Mouse (Mus musculus): ENCODE data around the gene Ubap2l. TPM values are rescaled to one million over a fixed set of nuclear protein-coding genes. Genes with fewer than 3 reads are reported as not detected.

The Ubap2l gene
- polyA plus RNA-seq, 1 experiment = 11.4 TPM

DNA sequence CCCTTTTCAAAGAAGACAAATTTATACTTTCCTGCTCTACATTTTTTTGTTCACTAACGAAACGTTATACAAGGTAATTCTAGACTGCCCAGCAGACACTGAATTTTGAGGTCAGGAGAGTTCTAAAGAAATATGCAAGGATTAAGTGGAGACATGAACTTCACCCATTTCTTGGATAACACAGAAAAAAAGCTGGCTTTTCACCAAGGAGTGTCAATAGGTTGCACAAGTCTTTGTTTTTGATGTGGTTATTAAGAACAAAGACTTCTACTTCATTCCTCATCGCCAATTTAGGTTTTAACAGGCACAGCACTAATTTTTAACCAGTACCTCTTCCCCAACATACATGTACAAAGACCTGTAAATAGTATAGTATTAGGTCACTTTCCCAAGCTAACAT, 2.7 kb downstream of the Ubap2l start:
- H3K36me3 ChIP-seq (ENCODE audit: control insufficient read depth) = peaks cover 48% of the 10 kb centered on the region
- no peak overlapping the region for H3K4me3 ChIP-seq (replicated peaks)
- no peaks in the 10 kb centered on the region for H3K9me3 ChIP-seq (ENCODE audit: control insufficient read depth, low read length)
- peaks cover 36% of the 10 kb centered on the region for H3K4me1 ChIP-seq (ENCODE audit: control insufficient read depth)
- H3K27me3 ChIP-seq (ENCODE audit: control insufficient read depth) = no peaks in the 10 kb centered on the region
- TF ChIP-seq GATA1 (IDR thresholded peaks at IDR 0.05; ENCODE audit: low read length) = no peak
- no peak for TF ChIP-seq TAL1 (IDR thresholded peaks at IDR 0.05; ENCODE audit: low read length)

GRCm38 (mm10) chr3:90036263-90036662, 16.2 kb downstream of the Ubap2l start:
- Histone ChIP-seq H3K27me3 (ENCODE audit: control insufficient read depth) (no peaks in the 10 kb centered on the region), H3K4me3 (replicated peaks) (no peak overlapping the region), H3K9me3 (ENCODE audit: control insufficient read depth, low read length) (no peaks in the 10 kb centered on the region), H3K4me1 (ENCODE audit: control insufficient read depth) (no peaks in the 10 kb centered on the region; the same call in 1 of the 2 replicates), H3K36me3 (ENCODE audit: control insufficient read depth) (peaks cover 97% of the 10 kb centered on the region)
- TF ChIP-seq GATA1 (IDR thresholded peaks at IDR 0.05; ENCODE audit: low read length) (no peak), TAL1 (IDR thresholded peaks at IDR 0.05; ENCODE audit: low read length) (no peak)

GRCm38 (mm10) chr3:90034653-90035052, 17.8 kb downstream of the Ubap2l start:
- Histone ChIP-seq H3K4me3 (replicated peaks) (no peak overlapping the region), H3K36me3 (ENCODE audit: control insufficient read depth) (peaks cover 97% of the 10 kb centered on the region), H3K27me3 (ENCODE audit: control insufficient read depth) (no peaks in the 10 kb centered on the region), H3K9me3 (ENCODE audit: control insufficient read depth, low read length) (no peaks in the 10 kb centered on the region), H3K4me1 (ENCODE audit: control insufficient read depth) (no peaks in the 10 kb centered on the region; the same call in 1 of the 2 replicates)
- TF ChIP-seq GATA1 (IDR thresholded peaks at IDR 0.05; ENCODE audit: low read length) (no peak), TAL1 (IDR thresholded peaks at IDR 0.05; ENCODE audit: low read length) (no peak)

- H3K4me3 ChIP-seq (replicated peaks) = no peak overlapping the region
- H3K36me3 ChIP-seq (ENCODE audit: control insufficient read depth) = peaks cover 100% of the 10 kb centered on the region
- no peaks in the 10 kb centered on the region for H3K4me1 ChIP-seq (ENCODE audit: control insufficient read depth)
- H3K27me3 ChIP-seq (ENCODE audit: control insufficient read depth) = no peaks in the 10 kb centered on the region
- TF ChIP-seq TAL1 (IDR thresholded peaks at IDR 0.05; ENCODE audit: low read length) (no peak), GATA1 (IDR thresholded peaks at IDR 0.05; ENCODE audit: low read length) (no peak)
- no peaks in the 10 kb centered on the region for H3K9me3 ChIP-seq (ENCODE audit: control insufficient read depth, low read length)
Observed at GRCm38 (mm10) chr3:90016626-90017025, 35.8 kb downstream of the Ubap2l start.

DNA sequence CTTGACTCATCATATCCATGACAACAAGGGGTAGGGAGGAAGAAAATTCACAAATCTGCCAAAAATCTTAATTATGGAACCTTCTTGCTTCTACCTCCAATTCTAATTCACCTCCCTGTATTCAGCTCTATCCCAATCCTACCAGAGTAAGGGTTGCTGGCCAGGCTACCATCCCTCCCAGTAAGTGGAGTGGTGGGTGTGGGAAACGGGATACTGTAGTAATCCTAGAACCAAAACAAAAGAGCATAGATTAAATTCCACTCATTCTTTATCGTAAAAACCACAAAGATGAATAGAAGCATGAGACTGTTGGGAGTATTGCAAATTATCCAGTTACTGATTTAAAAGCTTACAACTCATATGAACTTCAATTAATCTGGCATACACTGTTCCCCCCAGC, 42.1 kb downstream of the Ubap2l start:
- TF ChIP-seq GATA1 (IDR thresholded peaks at IDR 0.05; ENCODE audit: low read length) (no peak), TAL1 (IDR thresholded peaks at IDR 0.05; ENCODE audit: low read length) (no peak)
- H3K4me1 ChIP-seq (ENCODE audit: control insufficient read depth) = no peaks in the 10 kb centered on the region
- no peak overlapping the region for H3K4me3 ChIP-seq (replicated peaks)
- peaks cover 99% of the 10 kb centered on the region for H3K36me3 ChIP-seq (ENCODE audit: control insufficient read depth)
- no peaks in the 10 kb centered on the region for H3K9me3 ChIP-seq (ENCODE audit: control insufficient read depth, low read length)
- H3K27me3 ChIP-seq (ENCODE audit: control insufficient read depth) = no peaks in the 10 kb centered on the region

GRCm38 (mm10) chr3:90004091-90004796, 48.2 kb downstream of the Ubap2l start:
- Histone ChIP-seq H3K4me3 (replicated peaks) (no peak overlapping the region), H3K9me3 (ENCODE audit: control insufficient read depth, low read length) (no peaks in the 10 kb centered on the region), H3K4me1 (ENCODE audit: control insufficient read depth) (peaks cover 4% of the 10 kb centered on the region), H3K36me3 (ENCODE audit: control insufficient read depth) (peaks cover 88% of the 10 kb centered on the region), H3K27me3 (ENCODE audit: control insufficient read depth) (no peaks in the 10 kb centered on the region)
- TF ChIP-seq GATA1 (IDR thresholded peaks at IDR 0.05; ENCODE audit: low read length) = no peak
- TF ChIP-seq TAL1 (IDR thresholded peaks at IDR 0.05; ENCODE audit: low read length) = no peak

GRCm38 (mm10) chr3:89999830-90000229, 52.6 kb downstream of the Ubap2l start:
- no peak for TF ChIP-seq TAL1 (IDR thresholded peaks at IDR 0.05; ENCODE audit: low read length)
- TF ChIP-seq GATA1 (IDR thresholded peaks at IDR 0.05; ENCODE audit: low read length) = no peak
- Histone ChIP-seq H3K27me3 (ENCODE audit: control insufficient read depth) (no peaks in the 10 kb centered on the region), H3K9me3 (ENCODE audit: control insufficient read depth, low read length) (no peaks in the 10 kb centered on the region), H3K36me3 (ENCODE audit: control insufficient read depth) (peaks cover 66% of the 10 kb centered on the region), H3K4me1 (ENCODE audit: control insufficient read depth) (peaks cover 23% of the 10 kb centered on the region), H3K4me3 (replicated peaks) (no peak overlapping the region)

DNA sequence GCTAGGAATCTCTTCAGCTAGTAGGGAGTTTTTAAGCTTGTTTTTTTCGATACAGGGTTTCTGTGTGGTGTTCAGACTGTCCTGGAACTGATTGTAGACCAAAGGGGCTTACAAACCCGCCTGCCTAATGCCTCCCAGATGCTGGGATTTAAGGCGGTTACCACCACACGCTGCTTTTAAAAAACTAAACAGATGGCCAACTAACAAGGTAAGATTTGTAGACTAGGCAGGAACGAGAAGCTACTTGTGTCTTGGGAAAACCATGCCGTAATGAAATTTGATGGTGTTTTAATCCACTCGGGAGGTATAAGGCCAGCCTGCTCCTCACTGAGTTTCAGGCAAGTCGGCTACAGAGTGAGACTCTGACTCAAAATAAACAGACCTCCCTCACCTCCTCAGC, 53.3 kb downstream of the Ubap2l start:
- TF ChIP-seq GATA1 (IDR thresholded peaks at IDR 0.05; ENCODE audit: low read length) (no peak), TAL1 (IDR thresholded peaks at IDR 0.05; ENCODE audit: low read length) (no peak)
- Histone ChIP-seq H3K36me3 (ENCODE audit: control insufficient read depth) (peaks cover 68% of the 10 kb centered on the region), H3K4me1 (ENCODE audit: control insufficient read depth) (peaks cover 23% of the 10 kb centered on the region), H3K4me3 (replicated peaks) (peak overlapping the region; percentile 93), H3K27me3 (ENCODE audit: control insufficient read depth) (no peaks in the 10 kb centered on the region), H3K9me3 (ENCODE audit: control insufficient read depth, low read length) (no peaks in the 10 kb centered on the region)

- Histone ChIP-seq H3K27me3 (ENCODE audit: control insufficient read depth) (no peaks in the 10 kb centered on the region), H3K9me3 (ENCODE audit: control insufficient read depth, low read length) (no peaks in the 10 kb centered on the region), H3K36me3 (ENCODE audit: control insufficient read depth) (peaks cover 68% of the 10 kb centered on the region), H3K4me3 (replicated peaks) (peak within 1 kb of the TSS; percentile 93), H3K4me1 (ENCODE audit: control insufficient read depth) (peaks cover 23% of the 10 kb centered on the region)
- no peak for TF ChIP-seq GATA1 (IDR thresholded peaks at IDR 0.05; ENCODE audit: low read length)
Observed at GRCm38 (mm10) chr3:89998612-89999054, 53.8 kb downstream of the Ubap2l start, which contains the start of gene Hax1. TSS of gene Hax1 (minus strand) at chr3:89998780.

Measured in erythroblast, embryonic 14.5 days (primary cell).